Mouse (Mus musculus): ENCODE measurements around the gene Pigk. TPM values are rescaled to one million over a fixed set of nuclear protein-coding genes. Genes with fewer than 3 reads are reported as not detected.

Gene Pigk
- 8.0 and 10.5 TPM in 2 replicates for polyA plus RNA-seq (2012; ENCODE audit: low replicate concordance)

GRCm38 (mm10) chr3:152713991-152714902, at the start of gene Pigk:
Pigk (plus strand) TSS chr3:152714100.

DNA sequence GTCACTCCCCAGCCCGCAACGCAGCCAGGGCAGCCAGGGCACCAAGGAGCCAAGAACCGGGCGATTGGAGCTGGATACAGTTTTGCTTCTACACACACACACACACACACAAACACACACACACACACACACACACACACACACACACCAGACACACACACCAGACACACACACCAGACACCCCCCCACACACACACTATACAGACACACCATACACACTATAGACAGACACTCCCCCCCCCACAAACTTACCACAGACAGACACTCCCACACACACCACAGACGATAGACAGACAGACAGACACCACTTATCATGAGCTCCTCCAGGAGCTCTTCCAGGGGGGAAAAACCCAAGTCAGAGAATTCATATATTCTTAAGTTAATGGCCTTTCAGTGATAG, 45.7 kb upstream of the Pigk start, which contains the start of gene Ak5:
Ak5 (minus strand) TSS at position 122 of the 400 bp plus-strand sequence.

DNA sequence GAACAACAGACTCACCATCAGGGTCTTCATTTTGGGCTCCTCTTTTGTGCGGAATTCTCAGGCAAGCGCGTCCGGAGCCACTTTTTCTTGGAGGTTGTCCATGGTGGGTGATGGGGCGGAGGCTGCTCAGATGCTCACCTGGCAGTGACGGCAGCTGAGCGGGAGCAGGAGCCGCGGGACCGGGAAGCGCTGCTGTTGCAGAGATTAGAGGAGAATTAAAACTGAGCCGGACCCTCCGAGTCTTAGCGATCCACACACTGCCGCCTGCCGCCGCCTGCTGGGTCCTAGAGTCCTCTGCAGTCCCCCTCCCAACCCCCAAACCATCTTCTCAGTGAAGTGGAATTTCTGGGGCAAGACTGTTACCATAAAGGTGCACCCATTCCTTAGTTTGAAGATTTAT, 268.1 kb downstream of the Pigk start, which contains the start of gene St6galnac5:
St6galnac5 (minus strand) TSS at position 259 of the 400 bp plus-strand sequence.

Other genes starting within 250 kb of the Pigk start
- gene Ak5, start 45.7 kb upstream of the Pigk start, polyA plus RNA-seq (2012; ENCODE audit: low replicate concordance): 0.03 and 0.04 TPM in 2 replicates